Mouse (Mus musculus) forebrain, embryonic 13.5 days (tissue): ENCODE results near the gene Polr3h. TPM values are rescaled to one million over a fixed set of nuclear protein-coding genes. Genes with fewer than 3 reads are reported as not detected.
A peak's percentile ranks its signal among the peaks of the same experiment; 100 is the strongest.

ENCODE experiments used
- ATAC-seq: fragments of 200-750 bp; cut with Nextera tagmentation; 2 replicates; pipeline ENCODE4 v1.8.0; 2017
- H3K27ac ChIP-seq: fragments of 300-500 bp; sonication (generic); 2 replicates; pipeline ENCODE4 v1.5.1; 2015; ENCODE audit warnings: inconsistent platforms, mild to moderate bottlenecking, moderate library complexity
- H3K27me3 ChIP-seq: fragments of 300-500 bp; sonication (generic); 2 replicates; pipeline ENCODE4 v1.6.1; 2015; ENCODE audit warnings: mild to moderate bottlenecking, inconsistent platforms
- H3K36me3 ChIP-seq: fragments of 300-500 bp; sonication (generic); 2 replicates; pipeline ENCODE4 v1.6.1; 2015; ENCODE audit warnings: mild to moderate bottlenecking, inconsistent platforms; ENCODE audit not compliant: poor library complexity, severe bottlenecking
- H3K4me1 ChIP-seq: fragments of 300-500 bp; sonication (generic); 2 replicates; pipeline ENCODE4 v1.6.1; 2015; ENCODE audit warnings: inconsistent platforms
- H3K4me2 ChIP-seq: fragments of 300-500 bp; sonication (generic); 2 replicates; pipeline ENCODE4 v1.6.1; 2015; ENCODE audit warnings: inconsistent platforms, mild to moderate bottlenecking, moderate library complexity
- H3K4me3 ChIP-seq: fragments of 300-500 bp; sonication (generic); 2 replicates; pipeline ENCODE4 v1.5.1; 2015; ENCODE audit warnings: mild to moderate bottlenecking, inconsistent platforms
- H3K9ac ChIP-seq: fragments of 300-500 bp; sonication (generic); 2 replicates; pipeline ENCODE4 v1.6.1; 2015; ENCODE audit warnings: mild to moderate bottlenecking, inconsistent platforms
- H3K9me3 ChIP-seq: fragments of 300-500 bp; sonication (generic); replicated peaks from 2 replicates; pipeline ENCODE4 v1.6.1; 2016; ENCODE audit warnings: inconsistent platforms
- WGBS: fragments of 180-500 bp; shearing (Covaris S2); methylation state at CpG from one replicate; pipeline ENCODE4 v1.1.7; 2015; 5-methylcytosine and 5-hydroxymethylcytosine counted together
- polyA plus RNA-seq: library from polyadenylated mRNA; unstranded; fragments of >200 nt; fragmentation: Nextera tagmentation; extraction: Ambion mirVana; gene quantifications from 2 replicates; pipeline ENCODE4 v1.2.1, GENCODE M21; 2015

The Polr3h gene
- polyA plus RNA-seq, 1 experiment from 2014 or later: 86.0 TPM

GRCm38 (mm10) chr15:81846755-81847154, 79.3 kb downstream of the Polr3h start:
- Histone ChIP-seq H3K27ac (no peak overlapping the region), H3K4me2 (no peak overlapping the region), H3K4me1 (no peaks in the 10 kb centered on the region), H3K27me3 (no peaks in the 10 kb centered on the region), H3K36me3 (peaks cover 48% of the 10 kb centered on the region), H3K4me3 (no peak overlapping the region), H3K9ac (no peak overlapping the region), H3K9me3 (no peaks in the 10 kb centered on the region)
- ATAC-seq: no peak
- WGBS: 91% methylated on average over 9 of the region's 9 CpGs

DNA sequence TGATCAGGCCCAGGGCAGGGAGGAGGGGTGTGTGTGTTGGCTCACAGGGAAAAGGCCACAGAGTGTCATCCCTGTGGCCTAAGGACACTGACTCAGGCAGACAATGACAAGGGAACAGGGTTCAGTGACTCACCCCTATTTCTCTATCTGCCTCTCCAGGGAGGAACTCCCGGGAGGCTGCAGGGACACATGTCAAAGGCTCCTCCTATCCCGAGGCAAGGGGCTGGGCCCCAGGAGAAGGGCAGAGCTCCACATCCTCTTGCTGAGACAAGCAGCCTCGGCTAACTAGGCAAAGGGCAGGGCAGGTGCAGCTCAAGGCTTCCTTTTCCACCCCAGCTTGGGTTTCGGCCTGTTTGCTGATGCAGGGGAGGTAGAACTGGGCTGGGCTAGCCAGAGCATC, 80.3 kb downstream of the Polr3h start:
- H3K4me3 ChIP-seq: no peak overlapping the region
- H3K9ac ChIP-seq: no peak overlapping the region
- H3K27me3 ChIP-seq: no peaks in the 10 kb centered on the region
- no peaks in the 10 kb centered on the region for H3K4me1 ChIP-seq
- H3K36me3 ChIP-seq: peaks cover 37% of the 10 kb centered on the region
- no peaks in the 10 kb centered on the region for H3K9me3 ChIP-seq
- WGBS: 41% methylated on average over 4 of the region's 4 CpGs
- no peak overlapping the region for H3K27ac ChIP-seq
- no peak for ATAC-seq
- no peak overlapping the region for H3K4me2 ChIP-seq

GRCm38 (mm10) chr15:81845033-81845625, 80.9 kb downstream of the Polr3h start:
- no peak overlapping the region for H3K4me3 ChIP-seq
- H3K9me3 ChIP-seq: no peaks in the 10 kb centered on the region
- no peak overlapping the region for H3K27ac ChIP-seq
- WGBS: 57% methylated on average over 5 of the region's 5 CpGs
- no peaks in the 10 kb centered on the region for H3K4me1 ChIP-seq
- H3K36me3 ChIP-seq: peaks cover 31% of the 10 kb centered on the region
- no peak overlapping the region for H3K4me2 ChIP-seq
- no peak overlapping the region for H3K9ac ChIP-seq
- H3K27me3 ChIP-seq: no peaks in the 10 kb centered on the region
- ATAC-seq: no peak

DNA sequence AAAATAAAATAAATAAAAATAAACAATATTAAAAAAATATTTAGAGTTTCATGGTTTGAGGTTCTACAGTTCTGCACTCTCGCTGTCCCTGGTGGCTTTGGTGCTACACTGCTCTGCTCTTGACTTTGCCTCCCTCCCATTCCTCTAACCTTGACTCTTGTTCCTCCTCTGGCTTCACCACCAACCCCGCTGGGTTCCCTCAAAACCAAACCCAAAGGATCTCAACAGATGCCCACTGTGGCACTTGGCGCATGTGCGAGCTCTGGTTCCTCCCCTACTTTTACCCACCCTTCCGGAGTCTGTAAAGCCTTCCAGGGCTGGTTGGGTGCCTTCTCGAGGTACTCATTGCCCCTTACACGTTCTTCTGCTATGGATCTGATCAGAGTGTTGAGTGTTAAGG, 83.8 kb downstream of the Polr3h start:
- Histone ChIP-seq H3K4me1 (peaks cover 14% of the 10 kb centered on the region), H3K27me3 (0 out of 2 replicates have a peak, but pooled peaks cover under 1% of the 10 kb centered on the region), H3K9ac (no peak overlapping the region), H3K27ac (no peak overlapping the region), H3K4me2 (no peak overlapping the region), H3K4me3 (no peak overlapping the region), H3K36me3 (peaks cover 14% of the 10 kb centered on the region; the same call in 1 of the 2 replicates), H3K9me3 (no peaks in the 10 kb centered on the region)
- 85% methylated on average over 7 of the region's 7 CpGs for WGBS
- ATAC-seq: no peak

- H3K27ac ChIP-seq: no peak overlapping the region
- no peaks in the 10 kb centered on the region for H3K9me3 ChIP-seq
- no peak overlapping the region for H3K4me3 ChIP-seq
- H3K4me1 ChIP-seq: peaks cover 28% of the 10 kb centered on the region
- peaks cover 7% of the 10 kb centered on the region; the same call in 1 of the 2 replicates for H3K27me3 ChIP-seq
- H3K9ac ChIP-seq: no peak overlapping the region
- WGBS: 93% methylated on average over 7 of the region's 7 CpGs
- ATAC-seq: no peak
- H3K36me3 ChIP-seq: no peaks in the 10 kb centered on the region
- no peak overlapping the region for H3K4me2 ChIP-seq
Observed at GRCm38 (mm10) chr15:81840306-81840705, 85.7 kb downstream of the Polr3h start.

- H3K27ac ChIP-seq: no peak overlapping the region
- H3K4me1 ChIP-seq: peaks cover 28% of the 10 kb centered on the region
- WGBS: 54% methylated on average over 5 of the region's 5 CpGs
- H3K9ac ChIP-seq: no peak overlapping the region
- no peak overlapping the region for H3K4me3 ChIP-seq
- H3K9me3 ChIP-seq: no peaks in the 10 kb centered on the region
- no peaks in the 10 kb centered on the region for H3K36me3 ChIP-seq
- peak; percentile 72; the same call in 1 of the 2 replicates for ATAC-seq
- no peak overlapping the region for H3K4me2 ChIP-seq
- peaks cover 7% of the 10 kb centered on the region; the same call in 1 of the 2 replicates for H3K27me3 ChIP-seq
Observed at GRCm38 (mm10) chr15:81839634-81840033, 86.4 kb downstream of the Polr3h start.

DNA sequence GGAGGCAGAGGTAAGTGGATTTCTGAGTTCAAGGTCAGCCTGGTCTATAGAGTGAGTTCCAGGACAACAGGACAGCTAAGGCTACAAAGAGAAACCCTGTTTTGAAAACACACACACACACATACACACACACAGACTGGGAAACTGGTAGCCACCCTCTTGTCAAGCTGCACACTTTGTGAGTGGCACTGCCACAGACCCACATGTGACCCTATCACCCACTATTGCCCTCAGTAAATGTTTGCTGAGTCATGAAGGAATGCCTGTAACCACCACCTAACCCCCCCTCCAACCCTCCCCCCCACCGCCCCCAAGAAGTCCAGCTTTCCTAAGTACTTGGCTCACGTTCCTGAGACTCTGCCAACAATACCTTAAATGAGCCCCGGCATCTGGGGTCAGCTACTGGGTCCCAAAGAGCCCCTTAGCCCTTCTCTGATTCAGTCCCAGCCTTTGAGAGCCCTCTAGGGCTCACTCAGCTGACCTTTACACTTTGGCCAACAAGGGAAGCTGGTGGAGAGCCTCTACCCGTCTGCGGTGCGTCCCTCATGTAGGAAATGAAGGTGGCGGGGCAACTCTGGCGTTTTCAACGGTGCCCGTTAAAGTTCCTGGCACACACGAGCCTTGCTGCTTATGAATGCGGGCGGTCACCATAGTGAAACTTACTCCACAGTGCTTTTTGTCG, 87.3 kb downstream of the Polr3h start:
- peaks cover 28% of the 10 kb centered on the region for H3K4me1 ChIP-seq
- no peak overlapping the region for H3K4me3 ChIP-seq
- H3K27ac ChIP-seq: peak overlapping the region; percentile 19; the same call in 1 of the 2 replicates
- H3K9ac ChIP-seq: no peak overlapping the region
- H3K9me3 ChIP-seq: no peaks in the 10 kb centered on the region
- H3K27me3 ChIP-seq: peaks cover 7% of the 10 kb centered on the region; the same call in 1 of the 2 replicates
- H3K4me2 ChIP-seq: no peak overlapping the region
- ATAC-seq: no peak
- 58% methylated on average over 14 of the region's 14 CpGs for WGBS
- H3K36me3 ChIP-seq: no peaks in the 10 kb centered on the region

Other genes with a start within 250 kb of the Polr3h start
- gene Chadl, start 229.0 kb downstream of the Polr3h start, polyA plus RNA-seq: 7.4 and 7.7 TPM in 2 replicates
- 41.5 and 44.3 TPM in 2 replicates for gene Zc3h7b, start 181.2 kb downstream of the Polr3h start, polyA plus RNA-seq
- 141 and 160 TPM in 2 replicates for gene Rangap1, start 180.7 kb downstream of the Polr3h start, polyA plus RNA-seq
- gene Tef, start 123.8 kb downstream of the Polr3h start, polyA plus RNA-seq: 24.2 and 24.9 TPM in 2 replicates
- 19.1 and 21.7 TPM in 2 replicates for gene Tob2, start 67.4 kb downstream of the Polr3h start, polyA plus RNA-seq
- gene Phf5a, start 54.3 kb downstream of the Polr3h start, polyA plus RNA-seq: 159 and 177 TPM in 2 replicates
- gene Aco2, start 53.9 kb downstream of the Polr3h start, polyA plus RNA-seq: 202 and 211 TPM in 2 replicates
- gene Csdc2, start 10.5 kb upstream of the Polr3h start, polyA plus RNA-seq: 60.6 and 74.9 TPM in 2 replicates
- gene Pmm1, start 34.7 kb upstream of the Polr3h start, polyA plus RNA-seq: 62.2 and 62.5 TPM in 2 replicates
- not detected in 2 replicates for gene 1700029P11Rik, start 54.3 kb upstream of the Polr3h start, polyA plus RNA-seq
- gene Xrcc6, start 61.6 kb upstream of the Polr3h start, polyA plus RNA-seq: 59.9 and 65.3 TPM in 2 replicates
- gene Desi1, start 107.6 kb upstream of the Polr3h start, polyA plus RNA-seq: 36.7 and 38.4 TPM in 2 replicates
- 270 and 290 TPM in 2 replicates for gene Snu13, start 121.4 kb upstream of the Polr3h start, polyA plus RNA-seq
- not detected in 2 replicates for gene 4930407I10Rik, start 132.9 kb upstream of the Polr3h start, polyA plus RNA-seq
- gene Mei1, start 143.8 kb upstream of the Polr3h start, polyA plus RNA-seq: 0.04 and 0.14 TPM in 2 replicates
- 15.2 and 15.9 TPM in 2 replicates for gene Ccdc134, start 201.7 kb upstream of the Polr3h start, polyA plus RNA-seq
- 200 and 218 TPM in 2 replicates for gene Srebf2, start 220.9 kb upstream of the Polr3h start, polyA plus RNA-seq